Mouse (Mus musculus) mouse trophoblast stem cell (cell line): ENCODE results near the gene Idua.

ENCODE experiments used
- in situ Hi-C, 2 experiments: fragments of 300-500 bp; cut with MseI, MboI; formaldehyde crosslinking; loops; 2 replicates in 1 of 2; 3 replicates in 1 of 2; pipeline ENCODE4 v1.15.1; 2025

The Idua gene

GRCm38 (mm10) chr5:108679909-108680308 is 19.8 kb downstream of the Idua start:
- in situ Hi-C loops = no loop called here

GRCm38 (mm10) chr5:108680871-108681270 is 20.7 kb downstream of the Idua start:
- in situ Hi-C loops = no loop called here

- in situ Hi-C loops = no loop called here
Observed at GRCm38 (mm10) chr5:108689091-108689490, 29.0 kb downstream of the Idua start.

- in situ Hi-C loops = no loop called here
Observed at GRCm38 (mm10) chr5:108691152-108691551, 31.0 kb downstream of the Idua start.

- in situ Hi-C loops = no loop called here
Observed at GRCm38 (mm10) chr5:108692271-108692670, 32.1 kb downstream of the Idua start, which contains the start of gene Fgfrl1. Gene Fgfrl1, plus strand, starts transcription at chr5:108692382.

GRCm38 (mm10) chr5:108693872-108694288 is 33.7 kb downstream of the Idua start:
- in situ Hi-C loops = no loop called here

- in situ Hi-C loops = no loop called here
Observed at GRCm38 (mm10) chr5:108694352-108695261, 34.5 kb downstream of the Idua start.

GRCm38 (mm10) chr5:108695861-108696260 is 35.7 kb downstream of the Idua start:
- in situ Hi-C loops = no loop called here

- in situ Hi-C loops = no loop called here
Observed at GRCm38 (mm10) chr5:108696542-108696941, 36.4 kb downstream of the Idua start.

GRCm38 (mm10) chr5:108697341-108697753 is 37.2 kb downstream of the Idua start:
- in situ Hi-C loops = no loop called here

GRCm38 (mm10) chr5:108700346-108700745 is 40.2 kb downstream of the Idua start:
- in situ Hi-C loops = no loop called here

- in situ Hi-C loops = no loop called here
Observed at GRCm38 (mm10) chr5:108701341-108702021, 41.4 kb downstream of the Idua start.

GRCm38 (mm10) chr5:108703754-108704626 is 43.9 kb downstream of the Idua start:
- in situ Hi-C loops = no loop called here

- in situ Hi-C loops = no loop called here
Observed at GRCm38 (mm10) chr5:108707758-108708157, 47.6 kb downstream of the Idua start.

- in situ Hi-C loops = no loop called here
Observed at GRCm38 (mm10) chr5:108708419-108708818, 48.3 kb downstream of the Idua start.

- in situ Hi-C loops = no loop called here
Observed at GRCm38 (mm10) chr5:108708981-108709731, 49.0 kb downstream of the Idua start.

- in situ Hi-C loops = no loop called here
Observed at GRCm38 (mm10) chr5:108711968-108712367, 51.8 kb downstream of the Idua start.

- in situ Hi-C loops = no loop called here
Observed at GRCm38 (mm10) chr5:108713096-108713495, 53.0 kb downstream of the Idua start.

GRCm38 (mm10) chr5:108713691-108714090 is 53.6 kb downstream of the Idua start:
- in situ Hi-C loops = no loop called here

- in situ Hi-C loops = no loop called here
Observed at GRCm38 (mm10) chr5:108714149-108714548, 54.0 kb downstream of the Idua start.

GRCm38 (mm10) chr5:108715974-108716373 is 55.8 kb downstream of the Idua start:
- in situ Hi-C loops = no loop called here
